Mouse (Mus musculus) spleen, adult 2 months (tissue): ENCODE data around the gene Hmcn2. TPM values are rescaled to one million over a fixed set of nuclear protein-coding genes. Genes with fewer than 3 reads are reported as not detected.

Experiments
- DNase-seq, 2 experiments: peaks; one replicate each; pipeline versions ENCODE4 v3.0.0 to v3.0.0-alpha.2; 2012 to 2021; ENCODE audit warnings: low spot score in 2 of 2, low read depth in 1 of 2
- H3K27ac ChIP-seq: fragments of 200-500 bp; 2 replicates; pipeline ENCODE4 v1.5.1; 2012; ENCODE audit warnings: low read length, inconsistent platforms; ENCODE audit not compliant: insufficient read depth
- H3K27me3 ChIP-seq: fragments of 200-500 bp; 2 replicates; pipeline ENCODE4 v1.6.1; 2012; ENCODE audit warnings: mild to moderate bottlenecking, moderate library complexity, low read length, inconsistent platforms; ENCODE audit not compliant: control insufficient read depth, insufficient read depth
- H3K36me3 ChIP-seq: fragments of 200-500 bp; 2 replicates; pipeline ENCODE4 v1.6.1; 2012; ENCODE audit warnings: mild to moderate bottlenecking, low read length, inconsistent platforms; ENCODE audit not compliant: control insufficient read depth, insufficient read depth
- H3K4me1 ChIP-seq: fragments of 200-500 bp; 2 replicates; pipeline ENCODE4 v1.6.1; 2011; ENCODE audit warnings: inconsistent platforms; ENCODE audit not compliant: control insufficient read depth, insufficient read depth, insufficient read length
- H3K4me3 ChIP-seq: fragments of 200-500 bp; 2 replicates; pipeline ENCODE4 v1.5.1; 2011; ENCODE audit warnings: mild to moderate bottlenecking, inconsistent platforms; ENCODE audit not compliant: insufficient read depth, insufficient read length; ENCODE audit errors: extremely low read depth
- CTCF ChIP-seq: fragments of 200-500 bp; IDR thresholded peaks from 2 replicates; pipeline ENCODE4 v1.5.1; 2011; ENCODE audit warnings: mild to moderate bottlenecking, inconsistent platforms; ENCODE audit not compliant: insufficient read depth, insufficient read length, insufficient replicate concordance; ENCODE audit errors: extremely low read depth
- POLR2A ChIP-seq: fragments of 200-500 bp; IDR thresholded peaks from 2 replicates; pipeline ENCODE4 v1.6.1; 2011; ENCODE audit warnings: low read depth, low read length, inconsistent platforms
- WGBS: fragments of 180-500 bp; shearing (Covaris S2); methylation state at CpG from one replicate; pipeline ENCODE4 v1.1.7; 2018; 5-methylcytosine and 5-hydroxymethylcytosine counted together
- polyA plus RNA-seq: library from polyadenylated mRNA; depleted of rRNA; stranded (reverse); fragments of >200 nt; gene quantifications from 2 replicates; pipeline ENCODE4 v1.2.3, GENCODE M21; 2012

Hmcn2 gene
- polyA plus RNA-seq, 1 experiment: 1.1 TPM

- Histone ChIP-seq H3K27ac (no peak overlapping the region), H3K4me1 (no peaks in the 10 kb centered on the region), H3K27me3 (peaks cover 2% of the 10 kb centered on the region; the same call in 1 of the 2 replicates), H3K4me3 (no peak overlapping the region), H3K36me3 (no peaks in the 10 kb centered on the region)
- WGBS: 87% methylated on average over 2 of the region's 2 CpGs
- TF ChIP-seq CTCF (no peak), POLR2A (no peak)
- no peak for DNase-seq
Measured at GRCm38 (mm10) chr2:31319200-31319599, 5.0 kb downstream of the Hmcn2 start.

- no peak for TF ChIP-seq POLR2A
- no peak for TF ChIP-seq CTCF
- Histone ChIP-seq H3K4me3 (no peak overlapping the region), H3K27ac (no peak overlapping the region), H3K36me3 (no peaks in the 10 kb centered on the region), H3K4me1 (no peaks in the 10 kb centered on the region), H3K27me3 (no peaks in the 10 kb centered on the region)
- WGBS: 60% methylated on average over 10 of the region's 10 CpGs
- no peak for DNase-seq
Measured at GRCm38 (mm10) chr2:31327186-31327585, 13.0 kb downstream of the Hmcn2 start.

- TF ChIP-seq CTCF: no peak
- no peak for TF ChIP-seq POLR2A
- no peak for DNase-seq
- Histone ChIP-seq H3K4me3 (no peak overlapping the region), H3K36me3 (no peaks in the 10 kb centered on the region), H3K4me1 (no peaks in the 10 kb centered on the region), H3K27me3 (no peaks in the 10 kb centered on the region), H3K27ac (no peak overlapping the region)
- WGBS: 58% methylated on average over 12 of the region's 12 CpGs
Measured at GRCm38 (mm10) chr2:31337706-31338330, 23.6 kb downstream of the Hmcn2 start.

- H3K36me3 ChIP-seq: no peaks in the 10 kb centered on the region
- H3K4me3 ChIP-seq: no peak overlapping the region
- WGBS: 58% methylated on average over 9 of the region's 9 CpGs
- TF ChIP-seq POLR2A: no peak
- no peak for TF ChIP-seq CTCF
- H3K27ac ChIP-seq: no peak overlapping the region
- no peaks in the 10 kb centered on the region for H3K4me1 ChIP-seq
- no peaks in the 10 kb centered on the region for H3K27me3 ChIP-seq
- DNase-seq: no peak
Measured at GRCm38 (mm10) chr2:31339826-31340225, 25.6 kb downstream of the Hmcn2 start.

GRCm38 (mm10) chr2:31341726-31342535 lies 27.7 kb downstream of the Hmcn2 start:
- 76% methylated on average over 8 of the region's 8 CpGs for WGBS
- H3K27me3 ChIP-seq: no peaks in the 10 kb centered on the region

GRCm38 (mm10) chr2:31346096-31346495 lies 31.9 kb downstream of the Hmcn2 start:
- Histone ChIP-seq H3K4me1 (no peaks in the 10 kb centered on the region), H3K4me3 (no peak overlapping the region), H3K27ac (no peak overlapping the region), H3K27me3 (no peaks in the 10 kb centered on the region), H3K36me3 (no peaks in the 10 kb centered on the region)
- 35% methylated on average over 12 of the region's 12 CpGs for WGBS
- DNase-seq: no peak
- no peak for TF ChIP-seq POLR2A
- TF ChIP-seq CTCF: no peak

More at GRCm38 (mm10) chr2:31341726-31342535, 27.7 kb downstream of the Hmcn2 start:
- no peak overlapping the region for H3K27ac ChIP-seq
- no peak overlapping the region for H3K4me3 ChIP-seq
- no peaks in the 10 kb centered on the region for H3K4me1 ChIP-seq
- TF ChIP-seq POLR2A: no peak
- TF ChIP-seq CTCF: no peak
- DNase-seq: no peak
- no peaks in the 10 kb centered on the region for H3K36me3 ChIP-seq

GRCm38 (mm10) chr2:31348373-31348772 lies 34.2 kb downstream of the Hmcn2 start:
- no peak for DNase-seq
- Histone ChIP-seq H3K27ac (no peak overlapping the region), H3K4me1 (no peaks in the 10 kb centered on the region), H3K36me3 (no peaks in the 10 kb centered on the region), H3K27me3 (no peaks in the 10 kb centered on the region), H3K4me3 (no peak overlapping the region)
- WGBS: 74% methylated on average over 3 of the region's 3 CpGs
- TF ChIP-seq POLR2A: no peak
- no peak for TF ChIP-seq CTCF
